Mouse (Mus musculus): ENCODE results near the gene Samd4b. TPM values are rescaled to one million over a fixed set of nuclear protein-coding genes. Genes with fewer than 3 reads are reported as not detected.
"Not testable (repeated sequence)": the region's sequence is repeated elsewhere in the genome, so short reads cannot be mapped to it uniquely, and the experiment has no call there.

Samd4b gene
- total RNA-seq, 1 experiment, result 30.3 TPM

DNA sequence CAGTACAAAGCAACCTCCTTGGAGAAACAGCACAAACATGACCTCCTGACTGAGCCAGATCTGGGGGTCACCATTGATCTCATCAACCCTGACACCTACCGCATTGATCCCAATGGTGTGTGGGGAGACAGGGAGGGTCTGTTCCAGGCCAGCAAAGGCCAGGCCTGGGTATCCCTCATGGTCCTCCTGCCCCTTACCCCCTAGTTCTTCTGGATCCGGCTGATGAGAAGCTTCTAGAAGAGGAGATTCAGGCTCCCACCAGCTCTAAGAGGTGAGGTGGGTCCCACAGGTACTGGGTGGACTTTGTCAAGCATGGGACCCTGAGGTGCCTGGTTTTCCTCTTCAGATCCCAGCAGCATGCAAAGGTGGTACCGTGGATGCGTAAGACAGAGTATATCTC lies 202.5 kb downstream of the Samd4b start:
- H3K4me3 ChIP-seq (ENCODE audit: insufficient read depth in 1 of 2, low read depth in 1 of 2, low read length in 2 of 2, poor library complexity in 1 of 2, severe bottlenecking in 1 of 2), result no peak overlapping the region
- DNase-seq (ENCODE audit: low read depth, low spot score), result no peak
- H3K27ac ChIP-seq (ENCODE audit: insufficient read depth, low read depth, low read length, poor library complexity, severe bottlenecking), result no peak overlapping the region
- in situ Hi-C loops (cut with MboI; ENCODE audit: low sequenced_read_pairs in 2 of 2, unreplicated experiment in 2 of 2), result no loop called here
- peaks cover 34% of the 10 kb centered on the region for H3K36me3 ChIP-seq (ENCODE audit: control insufficient read depth, insufficient read depth, low read length, poor library complexity, severe bottlenecking)
- H3K9me3 ChIP-seq (ENCODE audit: control insufficient read depth, insufficient read depth, low read depth, low read length), result no peaks in the 10 kb centered on the region
- peaks cover 0 to 5% of the 10 kb centered on the region in 2 experiments; a peak in 1 of 4 replicates for H3K4me1 ChIP-seq (ENCODE audit: control insufficient read depth in 2 of 2, insufficient read depth in 2 of 2, low read length in 2 of 2, poor library complexity in 1 of 2)
- H3K9ac ChIP-seq (ENCODE audit: insufficient read depth, low read depth, low read length, poor library complexity, severe bottlenecking), result no peak overlapping the region
- TF ChIP-seq HCFC1 (IDR thresholded peaks at IDR 0.05; ENCODE audit: borderline replicate concordance, insufficient read depth, low read length) (no peak), ZC3H11A (IDR thresholded peaks at IDR 0.05; ENCODE audit: borderline replicate concordance, low read depth, low read length) (no peak), CHD2 (IDR thresholded peaks at IDR 0.05; ENCODE audit: low read depth, low read length) (no peak), ZNF384 (IDR thresholded peaks at IDR 0.05; ENCODE audit: low read depth, low read length) (no peak), MAFK (IDR thresholded peaks at IDR 0.05; ENCODE audit: insufficient read depth, low read depth, low read length) (no peak)

DNA sequence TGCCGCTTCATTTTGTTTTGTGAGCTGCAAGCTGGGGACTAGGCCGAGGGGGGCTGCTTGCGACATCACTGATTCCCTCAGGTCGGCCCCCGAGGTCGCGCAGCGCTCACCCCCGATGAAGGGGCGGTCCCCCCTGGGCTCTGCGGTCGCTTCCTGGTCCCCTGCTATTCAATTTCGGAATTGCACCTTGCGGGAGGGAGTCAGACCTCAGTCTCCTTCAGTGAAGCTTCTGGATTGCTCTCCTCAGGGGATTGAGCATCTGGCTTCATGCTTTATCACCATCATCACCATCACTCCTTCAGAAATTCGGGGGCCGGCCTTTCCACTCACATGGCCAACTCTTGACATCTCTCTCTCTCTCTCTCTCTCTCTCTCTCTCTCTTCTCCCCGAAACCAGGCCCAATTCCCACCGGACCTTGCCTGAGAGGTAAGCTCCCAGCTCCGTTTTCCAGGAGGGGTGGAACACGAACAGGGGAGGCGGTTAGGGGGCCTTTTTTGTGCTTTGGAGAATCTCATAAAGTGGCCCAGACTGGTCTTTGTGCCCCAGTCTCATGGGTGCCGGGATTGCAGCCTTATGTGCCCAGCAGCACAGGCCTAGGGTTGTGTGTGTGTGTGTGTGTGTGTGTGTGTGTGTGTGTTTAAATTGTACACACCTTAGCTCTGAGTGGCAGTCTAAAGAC lies 204.5 kb downstream of the Samd4b start:
- Histone ChIP-seq H3K27ac (ENCODE audit: insufficient read depth, low read depth, low read length, poor library complexity, severe bottlenecking) (peak overlapping the region; percentile 35; the same call in 1 of the 2 replicates), H3K9ac (ENCODE audit: insufficient read depth, low read depth, low read length, poor library complexity, severe bottlenecking) (peak overlapping the region; percentile 89), H3K4me1 (ENCODE audit: control insufficient read depth in 2 of 2, insufficient read depth in 2 of 2, low read length in 2 of 2, poor library complexity in 1 of 2) (no peaks in the 10 kb centered on the region), H3K4me3 (ENCODE audit: insufficient read depth in 1 of 2, low read depth in 1 of 2, low read length in 2 of 2, poor library complexity in 1 of 2, severe bottlenecking in 1 of 2) (peak overlapping the region; percentile 83 to 93), H3K9me3 (ENCODE audit: control insufficient read depth, insufficient read depth, low read depth, low read length) (no peaks in the 10 kb centered on the region), H3K36me3 (ENCODE audit: control insufficient read depth, insufficient read depth, low read length, poor library complexity, severe bottlenecking) (peaks cover 33% of the 10 kb centered on the region)
- TF ChIP-seq ZNF384 (IDR thresholded peaks at IDR 0.05; ENCODE audit: low read depth, low read length) (no peak), MAFK (IDR thresholded peaks at IDR 0.05; ENCODE audit: insufficient read depth, low read depth, low read length) (no peak), ZC3H11A (IDR thresholded peaks at IDR 0.05; ENCODE audit: borderline replicate concordance, low read depth, low read length) (no peak), HCFC1 (IDR thresholded peaks at IDR 0.05; ENCODE audit: borderline replicate concordance, insufficient read depth, low read length) (no peak), CHD2 (IDR thresholded peaks at IDR 0.05; ENCODE audit: low read depth, low read length) (no peak)
- no peak for DNase-seq (ENCODE audit: low read depth, low spot score)
- in situ Hi-C loops (cut with MboI; ENCODE audit: low sequenced_read_pairs in 2 of 2, unreplicated experiment in 2 of 2), result no loop called here

DNA sequence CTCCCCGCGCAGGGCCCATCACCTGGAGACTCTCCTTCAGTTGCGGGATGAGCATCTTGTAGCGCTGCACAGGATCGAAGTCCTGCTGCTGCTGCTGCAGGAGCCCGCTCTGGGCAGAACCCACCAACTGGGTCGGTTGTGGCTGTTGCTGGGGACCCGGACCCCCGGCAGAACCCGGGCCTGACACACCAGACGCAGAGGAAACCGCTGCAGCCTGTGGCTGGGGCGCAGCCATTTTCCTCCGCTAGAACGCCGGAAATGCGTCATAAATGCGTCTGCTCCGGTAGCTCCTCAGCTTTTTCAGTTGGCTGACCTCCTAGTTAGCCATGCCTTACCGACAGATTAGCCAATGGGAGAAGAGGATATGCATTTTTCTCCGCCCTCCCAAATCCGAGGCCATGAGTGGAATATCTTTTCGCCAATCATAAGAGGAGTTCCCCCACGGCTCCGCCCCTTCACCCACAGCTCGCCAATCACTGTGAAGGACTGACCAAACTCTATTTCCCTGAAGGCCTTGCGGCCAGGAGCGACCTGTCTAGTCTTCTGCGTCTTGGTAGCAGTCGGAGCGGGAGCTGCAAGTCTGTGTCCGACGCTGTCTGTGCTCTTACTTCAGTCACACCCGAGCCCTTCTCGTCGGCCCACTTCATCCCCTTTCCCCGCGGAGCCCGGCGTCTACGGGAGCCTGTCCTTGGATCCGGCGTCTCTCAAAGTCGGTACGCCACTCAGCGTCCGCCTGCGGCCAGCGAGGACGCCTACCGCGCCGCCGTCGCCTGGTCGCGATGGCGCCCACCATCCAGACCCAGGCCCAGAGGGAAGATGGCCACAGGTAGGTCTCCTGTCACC lies 205.3 kb downstream of the Samd4b start, which contains the start of the genes Med29 and Paf1:
Gene Med29, minus strand, starts transcription at position 280 of the 843 bp plus-strand sequence.
Gene Paf1, plus strand, starts transcription at position 523 of the 843 bp plus-strand sequence.
- H3K36me3 ChIP-seq (ENCODE audit: control insufficient read depth, insufficient read depth, low read length, poor library complexity, severe bottlenecking), result peaks cover 29% of the 10 kb centered on the region
- in situ Hi-C loops (cut with MboI; ENCODE audit: low sequenced_read_pairs in 2 of 2, unreplicated experiment in 2 of 2), result no loop called here
- peak within 1 kb of the TSS; percentile 93 to 99 for H3K4me3 ChIP-seq (ENCODE audit: insufficient read depth in 1 of 2, low read depth in 1 of 2, low read length in 2 of 2, poor library complexity in 1 of 2, severe bottlenecking in 1 of 2)
- peak within 1 kb of the TSS; percentile 35; the same call in 1 of the 2 replicates for H3K27ac ChIP-seq (ENCODE audit: insufficient read depth, low read depth, low read length, poor library complexity, severe bottlenecking)
- H3K4me1 ChIP-seq (ENCODE audit: control insufficient read depth in 2 of 2, insufficient read depth in 2 of 2, low read length in 2 of 2, poor library complexity in 1 of 2), result no peaks in the 10 kb centered on the region
- TF ChIP-seq CHD2 (IDR thresholded peaks at IDR 0.05; ENCODE audit: low read depth, low read length), result peak; percentile 73
- TF ChIP-seq ZNF384 (IDR thresholded peaks at IDR 0.05; ENCODE audit: low read depth, low read length), result no peak
- TF ChIP-seq MAFK (IDR thresholded peaks at IDR 0.05; ENCODE audit: insufficient read depth, low read depth, low read length), result no peak
- 0 out of 2 replicates have a peak, but pooled peaks have one; percentile 19 for TF ChIP-seq HCFC1 (IDR thresholded peaks at IDR 0.05; ENCODE audit: borderline replicate concordance, insufficient read depth, low read length)
- TF ChIP-seq ZC3H11A (IDR thresholded peaks at IDR 0.05; ENCODE audit: borderline replicate concordance, low read depth, low read length), result no peak
- H3K9me3 ChIP-seq (ENCODE audit: control insufficient read depth, insufficient read depth, low read depth, low read length), result no peaks in the 10 kb centered on the region
- H3K9ac ChIP-seq (ENCODE audit: insufficient read depth, low read depth, low read length, poor library complexity, severe bottlenecking), result peak within 1 kb of the TSS; percentile 89
- peak; percentile 98 for DNase-seq (ENCODE audit: low read depth, low spot score)

DNA sequence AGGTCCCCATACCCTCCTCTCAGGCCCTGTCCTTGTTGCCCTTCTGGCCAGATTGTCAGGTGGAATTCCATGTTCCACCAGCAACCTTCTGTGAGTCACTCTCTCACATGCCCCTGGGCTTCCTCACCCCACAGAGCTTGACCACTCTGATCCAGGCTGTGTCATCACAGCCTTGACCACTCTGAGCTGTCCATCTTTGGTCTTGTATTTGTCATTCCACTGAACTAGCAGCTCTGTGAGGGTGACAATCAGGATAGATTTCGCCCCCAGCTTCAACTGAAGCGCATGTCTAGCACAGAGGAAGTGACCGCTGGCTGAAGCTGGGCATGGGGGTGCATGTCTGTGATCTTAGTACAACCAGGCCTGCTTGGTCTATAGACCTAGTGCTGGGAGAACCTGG lies 207.6 kb downstream of the Samd4b start:
- Histone ChIP-seq H3K9me3 (ENCODE audit: control insufficient read depth, insufficient read depth, low read depth, low read length) (no peaks in the 10 kb centered on the region), H3K4me3 (ENCODE audit: insufficient read depth in 1 of 2, low read depth in 1 of 2, low read length in 2 of 2, poor library complexity in 1 of 2, severe bottlenecking in 1 of 2) (no peak overlapping the region), H3K36me3 (ENCODE audit: control insufficient read depth, insufficient read depth, low read length, poor library complexity, severe bottlenecking) (peaks cover 18% of the 10 kb centered on the region), H3K4me1 (ENCODE audit: control insufficient read depth in 2 of 2, insufficient read depth in 2 of 2, low read length in 2 of 2, poor library complexity in 1 of 2) (peaks cover 0 to 6% of the 10 kb centered on the region in 2 experiments; a peak in 2 of 4 replicates), H3K27ac (ENCODE audit: insufficient read depth, low read depth, low read length, poor library complexity, severe bottlenecking) (no peak overlapping the region), H3K9ac (ENCODE audit: insufficient read depth, low read depth, low read length, poor library complexity, severe bottlenecking) (no peak overlapping the region)
- TF ChIP-seq HCFC1 (IDR thresholded peaks at IDR 0.05; ENCODE audit: borderline replicate concordance, insufficient read depth, low read length) (no peak), ZC3H11A (IDR thresholded peaks at IDR 0.05; ENCODE audit: borderline replicate concordance, low read depth, low read length) (no peak), MAFK (IDR thresholded peaks at IDR 0.05; ENCODE audit: insufficient read depth, low read depth, low read length) (no peak), ZNF384 (IDR thresholded peaks at IDR 0.05; ENCODE audit: low read depth, low read length) (no peak), CHD2 (IDR thresholded peaks at IDR 0.05; ENCODE audit: low read depth, low read length) (no peak)
- in situ Hi-C loops (cut with MboI; ENCODE audit: low sequenced_read_pairs in 2 of 2, unreplicated experiment in 2 of 2), result no loop called here
- DNase-seq (ENCODE audit: low read depth, low spot score), result no peak

DNA sequence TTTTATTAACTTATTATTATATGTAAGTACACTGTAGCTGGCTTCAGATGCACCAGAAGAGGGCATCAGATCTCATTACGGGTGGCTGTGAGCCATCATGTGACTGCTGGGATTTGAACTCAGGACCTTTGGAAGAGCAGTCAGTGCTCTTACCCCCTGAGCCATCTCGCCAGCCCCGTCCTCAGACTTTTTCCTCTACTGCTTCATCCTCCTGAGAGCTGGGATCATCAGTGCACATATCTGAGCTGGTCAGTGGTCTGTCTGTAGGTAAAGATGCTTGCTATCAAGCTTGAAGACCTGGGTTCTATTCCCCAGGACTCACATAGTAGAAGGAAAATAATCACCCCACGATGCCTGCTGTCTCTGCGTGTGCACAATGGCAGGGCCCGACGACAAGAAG lies 210.6 kb downstream of the Samd4b start:
- in situ Hi-C loops (cut with MboI; ENCODE audit: low sequenced_read_pairs in 2 of 2, unreplicated experiment in 2 of 2); H3K9me3 ChIP-seq (ENCODE audit: control insufficient read depth, insufficient read depth, low read depth, low read length); H3K27ac ChIP-seq (ENCODE audit: insufficient read depth, low read depth, low read length, poor library complexity, severe bottlenecking); H3K9ac ChIP-seq (ENCODE audit: insufficient read depth, low read depth, low read length, poor library complexity, severe bottlenecking); DNase-seq (ENCODE audit: low read depth, low spot score); H3K4me3 ChIP-seq (ENCODE audit: insufficient read depth in 1 of 2, low read depth in 1 of 2, low read length in 2 of 2, poor library complexity in 1 of 2, severe bottlenecking in 1 of 2): not testable (repeated sequence)
- peaks cover 5 to 14% of the 10 kb centered on the region in 2 experiments; a peak in 3 of 4 replicates for H3K4me1 ChIP-seq (ENCODE audit: control insufficient read depth in 2 of 2, insufficient read depth in 2 of 2, low read length in 2 of 2, poor library complexity in 1 of 2)
- H3K36me3 ChIP-seq (ENCODE audit: control insufficient read depth, insufficient read depth, low read length, poor library complexity, severe bottlenecking), result peaks cover 17% of the 10 kb centered on the region

DNA sequence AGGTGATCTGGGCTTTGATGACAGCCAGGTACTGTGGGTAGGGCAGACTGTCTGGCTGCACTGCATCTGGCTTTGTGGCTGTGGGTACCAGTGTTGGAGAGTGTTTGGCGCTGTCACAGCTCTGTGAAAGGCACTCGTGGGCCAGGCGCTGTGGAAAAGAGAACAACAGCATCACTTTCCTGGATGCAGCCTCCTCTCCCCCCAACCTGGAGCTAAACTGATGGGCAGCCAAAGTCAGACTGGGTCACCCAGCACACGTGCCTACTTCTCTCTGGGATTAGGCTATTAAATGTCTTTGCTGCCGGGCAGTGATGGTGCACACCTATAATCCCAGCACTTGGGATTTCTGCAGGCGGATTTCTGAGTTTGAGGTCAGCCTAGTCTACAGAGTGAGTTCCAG lies 211.1 kb downstream of the Samd4b start:
- DNase-seq (ENCODE audit: low read depth, low spot score); H3K27ac ChIP-seq (ENCODE audit: insufficient read depth, low read depth, low read length, poor library complexity, severe bottlenecking); H3K9me3 ChIP-seq (ENCODE audit: control insufficient read depth, insufficient read depth, low read depth, low read length); H3K4me3 ChIP-seq (ENCODE audit: insufficient read depth in 1 of 2, low read depth in 1 of 2, low read length in 2 of 2, poor library complexity in 1 of 2, severe bottlenecking in 1 of 2); in situ Hi-C loops (cut with MboI; ENCODE audit: low sequenced_read_pairs in 2 of 2, unreplicated experiment in 2 of 2); H3K9ac ChIP-seq (ENCODE audit: insufficient read depth, low read depth, low read length, poor library complexity, severe bottlenecking): not testable (repeated sequence)
- Histone ChIP-seq H3K36me3 (ENCODE audit: control insufficient read depth, insufficient read depth, low read length, poor library complexity, severe bottlenecking) (peaks cover 17% of the 10 kb centered on the region), H3K4me1 (ENCODE audit: control insufficient read depth in 2 of 2, insufficient read depth in 2 of 2, low read length in 2 of 2, poor library complexity in 1 of 2) (peaks cover 5 to 17% of the 10 kb centered on the region in 2 experiments; a peak in 3 of 4 replicates)
